Mouse (Mus musculus): ENCODE measurements at regions not wholly inside any gene's neighbourhood (a gene's known extent, or its start where the extent isn't known, plus 50 kb on each side); places are given as distances from the start of the nearest gene placed in this dataset.

DNA sequence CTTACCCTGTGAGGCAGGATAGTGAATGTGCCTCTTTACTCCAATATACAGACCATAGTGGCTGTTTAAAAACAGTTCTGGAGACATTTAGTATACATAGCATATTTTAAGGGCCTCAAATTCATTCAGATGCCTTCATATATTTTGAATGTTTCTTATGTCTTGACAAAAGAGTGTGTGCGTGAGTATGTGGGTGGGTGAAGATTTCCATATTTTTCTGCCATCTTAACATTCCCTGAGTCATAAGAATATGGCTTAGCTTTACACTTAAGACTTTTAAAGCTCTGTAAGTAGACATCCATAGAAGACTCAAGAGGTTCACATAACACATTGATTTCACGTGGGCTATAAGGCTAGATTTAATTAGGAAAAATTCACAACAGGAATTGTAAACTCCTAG is 81.3 kb upstream of the Mycbp2 start:
- ATAC-seq = no peak
- no peak overlapping the region for H3K4me2 ChIP-seq (ENCODE audit: low read length)
- no peak overlapping the region for H3K9ac ChIP-seq (replicated peaks; ENCODE audit: low read depth, low read length)
- no peaks in the 10 kb centered on the region for H3K27me3 ChIP-seq (replicated peaks; ENCODE audit: control insufficient read depth, insufficient read depth, low read length)
- H3K9me3 ChIP-seq (ENCODE audit: control insufficient read depth, low read length) = no peaks in the 10 kb centered on the region
- no peak overlapping the region for H3K4me3 ChIP-seq (replicated peaks; ENCODE audit: low read length)
- 98% methylated on average over 2 of the region's 2 CpGs for WGBS
- no peak overlapping the region for H3K27ac ChIP-seq (ENCODE audit: low read length)
- no peaks in the 10 kb centered on the region for H3K36me3 ChIP-seq (ENCODE audit: control insufficient read depth, insufficient read depth)
- H3K4me1 ChIP-seq (replicated peaks; ENCODE audit: control insufficient read depth, insufficient read depth, low read length) = no peaks in the 10 kb centered on the region

DNA sequence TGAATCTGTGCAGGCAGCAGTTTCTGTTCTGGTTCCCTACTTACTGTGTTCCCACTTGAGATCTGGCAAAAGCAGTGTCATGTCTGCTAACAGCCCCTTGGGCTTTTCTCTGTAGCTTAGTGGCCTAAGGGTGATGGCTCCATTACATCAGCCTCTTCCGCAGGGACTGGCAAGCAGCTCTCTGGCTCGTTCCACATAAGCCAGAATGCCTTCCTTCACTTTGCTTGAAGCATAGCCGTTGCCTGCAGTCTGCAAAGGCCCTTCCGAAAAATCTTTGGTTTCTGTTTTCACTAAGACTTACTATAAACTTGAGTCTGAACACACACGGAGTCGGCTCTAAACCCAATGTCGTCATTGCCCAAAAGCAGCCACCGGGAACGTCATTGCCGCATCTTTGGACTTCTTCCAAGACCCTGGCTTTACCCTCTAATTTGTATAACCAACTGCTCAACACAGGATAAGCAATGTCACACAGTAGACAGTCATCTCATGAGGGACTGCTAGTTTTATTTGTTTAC is 74.8 kb upstream of the Mycbp2 start:
- 49% methylated on average over 10 of the region's 10 CpGs for WGBS
- no peaks in the 10 kb centered on the region for H3K9me3 ChIP-seq (ENCODE audit: control insufficient read depth, low read length)
- no peak overlapping the region for H3K4me3 ChIP-seq (replicated peaks; ENCODE audit: low read length)
- H3K9ac ChIP-seq (replicated peaks; ENCODE audit: low read depth, low read length) = no peak overlapping the region
- H3K27me3 ChIP-seq (replicated peaks; ENCODE audit: control insufficient read depth, insufficient read depth, low read length) = no peaks in the 10 kb centered on the region
- no peaks in the 10 kb centered on the region for H3K36me3 ChIP-seq (ENCODE audit: control insufficient read depth, insufficient read depth)
- H3K4me1 ChIP-seq (replicated peaks; ENCODE audit: control insufficient read depth, insufficient read depth, low read length) = peaks cover 3% of the 10 kb centered on the region
- peak; percentile 55 for ATAC-seq
- no peak overlapping the region for H3K27ac ChIP-seq (ENCODE audit: low read length)
- no peak overlapping the region for H3K4me2 ChIP-seq (ENCODE audit: low read length)

DNA sequence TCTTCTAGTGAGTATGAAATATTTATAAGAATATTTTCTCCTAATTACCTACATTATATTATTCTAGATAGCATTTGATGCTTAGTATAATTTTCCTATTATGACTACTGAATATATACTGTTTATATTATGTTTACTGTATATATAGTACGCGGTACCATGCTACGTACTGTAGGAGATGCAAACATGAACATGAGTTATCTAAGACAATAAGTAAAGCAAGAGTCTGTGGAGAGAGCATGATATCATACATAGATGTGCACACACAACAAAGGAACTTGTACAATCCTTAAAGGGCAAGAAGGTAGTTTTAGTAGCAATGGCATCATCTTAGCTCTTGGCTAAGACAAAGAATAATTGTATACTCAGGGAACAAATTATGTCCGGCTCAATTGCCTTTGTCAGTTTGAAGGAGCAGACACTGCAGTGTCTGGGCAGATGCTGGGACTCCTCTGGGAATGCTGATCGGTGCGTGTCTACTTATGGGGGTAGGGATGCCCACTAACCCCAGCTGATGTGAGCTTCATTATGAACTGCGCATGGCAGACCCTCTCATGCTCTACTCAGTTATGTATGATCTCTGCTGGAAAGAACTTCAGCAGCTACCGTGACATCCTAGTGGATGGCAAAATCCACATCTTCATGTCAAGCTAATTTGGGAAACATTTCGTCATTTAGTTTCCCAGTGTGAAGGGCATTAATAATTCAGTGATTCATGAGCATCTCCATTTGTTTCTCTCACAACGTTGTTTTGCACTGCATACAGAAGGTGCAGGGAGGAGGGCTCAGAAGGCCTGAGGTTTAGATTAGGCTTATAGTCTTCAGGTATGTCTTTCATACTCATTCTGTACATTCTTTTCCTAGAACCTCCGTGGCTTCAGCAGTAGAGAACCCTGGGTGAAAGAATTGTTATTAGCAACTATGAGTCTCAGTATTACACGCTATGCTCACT is 70.8 kb upstream of the Mycbp2 start:
- H3K36me3 ChIP-seq (ENCODE audit: control insufficient read depth, insufficient read depth) = no peaks in the 10 kb centered on the region
- 66% methylated on average over 12 of the region's 12 CpGs for WGBS
- no peaks in the 10 kb centered on the region for H3K9me3 ChIP-seq (ENCODE audit: control insufficient read depth, low read length)
- no peak overlapping the region for H3K27ac ChIP-seq (ENCODE audit: low read length)
- H3K4me1 ChIP-seq (replicated peaks; ENCODE audit: control insufficient read depth, insufficient read depth, low read length) = peaks cover 3% of the 10 kb centered on the region
- no peak overlapping the region for H3K4me3 ChIP-seq (replicated peaks; ENCODE audit: low read length)
- H3K4me2 ChIP-seq (ENCODE audit: low read length) = no peak overlapping the region
- H3K27me3 ChIP-seq (replicated peaks; ENCODE audit: control insufficient read depth, insufficient read depth, low read length) = no peaks in the 10 kb centered on the region
- H3K9ac ChIP-seq (replicated peaks; ENCODE audit: low read depth, low read length) = no peak overlapping the region
- ATAC-seq = 0 out of 2 replicates have a peak, but pooled peaks have one; percentile 36

DNA sequence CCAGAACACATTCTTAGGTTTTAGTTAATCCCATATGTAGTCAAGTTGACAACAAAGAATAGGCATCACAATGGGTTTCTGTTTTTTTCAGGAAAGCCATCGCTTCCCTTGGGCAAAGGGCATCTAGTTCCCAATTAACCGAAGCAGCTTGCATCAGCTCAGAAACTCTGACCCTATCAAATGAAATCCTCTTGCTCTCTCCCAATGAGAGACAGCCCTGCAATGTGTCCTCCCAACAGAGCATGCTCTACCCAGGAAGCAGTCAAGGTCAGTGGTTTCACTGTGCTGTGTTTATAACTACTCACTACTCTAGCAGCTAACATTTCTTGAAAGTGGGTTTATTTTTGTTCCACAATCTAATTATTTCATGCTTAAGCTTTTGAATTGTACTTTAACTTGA is 58.0 kb upstream of the Mycbp2 start:
- H3K4me1 ChIP-seq (replicated peaks; ENCODE audit: control insufficient read depth, insufficient read depth, low read length) = no peaks in the 10 kb centered on the region
- no peaks in the 10 kb centered on the region for H3K9me3 ChIP-seq (ENCODE audit: control insufficient read depth, low read length)
- no peak overlapping the region for H3K4me3 ChIP-seq (replicated peaks; ENCODE audit: low read length)
- 71% methylated on average over 2 of the region's 2 CpGs for WGBS
- H3K27me3 ChIP-seq (replicated peaks; ENCODE audit: control insufficient read depth, insufficient read depth, low read length) = no peaks in the 10 kb centered on the region
- no peak for ATAC-seq
- no peaks in the 10 kb centered on the region for H3K36me3 ChIP-seq (ENCODE audit: control insufficient read depth, insufficient read depth)
- no peak overlapping the region for H3K27ac ChIP-seq (ENCODE audit: low read length)
- H3K9ac ChIP-seq (replicated peaks; ENCODE audit: low read depth, low read length) = no peak overlapping the region
- H3K4me2 ChIP-seq (ENCODE audit: low read length) = no peak overlapping the region

DNA sequence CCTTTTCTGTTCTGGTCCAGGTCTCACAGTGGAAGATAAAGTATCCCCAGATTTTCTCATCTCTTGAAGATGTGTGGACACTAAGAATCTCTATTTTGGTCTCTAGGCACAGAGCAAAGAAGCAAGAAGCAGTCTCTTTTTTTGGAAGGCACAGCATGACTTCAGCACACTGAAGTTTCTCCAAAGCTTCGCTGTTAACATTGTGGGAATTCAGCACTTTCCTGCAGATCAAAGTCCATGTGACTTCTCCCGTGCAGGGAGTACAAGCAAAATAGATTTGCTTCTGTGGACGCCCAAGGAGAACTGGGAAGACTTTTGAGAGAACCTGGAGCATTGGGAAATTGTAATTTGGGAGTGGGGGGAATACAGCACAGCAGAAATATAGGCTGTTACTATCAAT is 56.4 kb upstream of the Mycbp2 start:
- Histone ChIP-seq H3K36me3 (ENCODE audit: control insufficient read depth, insufficient read depth) (no peaks in the 10 kb centered on the region), H3K4me1 (replicated peaks; ENCODE audit: control insufficient read depth, insufficient read depth, low read length) (no peaks in the 10 kb centered on the region), H3K27ac (ENCODE audit: low read length) (no peak overlapping the region), H3K9me3 (ENCODE audit: control insufficient read depth, low read length) (no peaks in the 10 kb centered on the region), H3K9ac (replicated peaks; ENCODE audit: low read depth, low read length) (no peak overlapping the region), H3K27me3 (replicated peaks; ENCODE audit: control insufficient read depth, insufficient read depth, low read length) (no peaks in the 10 kb centered on the region), H3K4me2 (ENCODE audit: low read length) (no peak overlapping the region), H3K4me3 (replicated peaks; ENCODE audit: low read length) (no peak overlapping the region)
- no peak for ATAC-seq
- 78% methylated on average over 3 of the region's 3 CpGs for whole genome bisulfite sequencing

DNA sequence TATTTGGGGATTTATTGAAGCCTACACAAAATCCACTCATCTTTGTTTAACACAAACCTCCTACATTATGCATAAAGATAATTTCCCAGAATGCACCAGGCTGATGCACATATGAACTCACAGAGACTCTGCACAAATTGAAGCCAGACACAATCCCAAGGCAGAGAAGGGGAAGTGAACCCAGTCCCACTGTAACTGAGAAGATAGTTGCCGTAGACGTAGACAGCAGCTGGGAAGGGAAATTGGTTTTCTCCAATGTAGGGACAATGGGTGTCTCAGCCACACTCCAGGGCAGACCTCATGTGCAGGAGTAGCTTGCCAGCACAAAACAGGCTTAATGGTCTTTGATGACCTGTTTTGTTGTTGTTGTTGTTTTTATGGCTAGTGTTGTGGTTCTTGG is 55.4 kb upstream of the Mycbp2 start:
- Histone ChIP-seq H3K9me3 (ENCODE audit: control insufficient read depth, low read length) (no peaks in the 10 kb centered on the region), H3K27ac (ENCODE audit: low read length) (no peak overlapping the region), H3K27me3 (replicated peaks; ENCODE audit: control insufficient read depth, insufficient read depth, low read length) (no peaks in the 10 kb centered on the region), H3K9ac (replicated peaks; ENCODE audit: low read depth, low read length) (no peak overlapping the region), H3K4me1 (replicated peaks; ENCODE audit: control insufficient read depth, insufficient read depth, low read length) (no peaks in the 10 kb centered on the region), H3K4me3 (replicated peaks; ENCODE audit: low read length) (no peak overlapping the region), H3K36me3 (ENCODE audit: control insufficient read depth, insufficient read depth) (no peaks in the 10 kb centered on the region), H3K4me2 (ENCODE audit: low read length) (no peak overlapping the region)
- no peak for ATAC-seq
- 90% methylated on average over 2 of the region's 2 CpGs for WGBS

DNA sequence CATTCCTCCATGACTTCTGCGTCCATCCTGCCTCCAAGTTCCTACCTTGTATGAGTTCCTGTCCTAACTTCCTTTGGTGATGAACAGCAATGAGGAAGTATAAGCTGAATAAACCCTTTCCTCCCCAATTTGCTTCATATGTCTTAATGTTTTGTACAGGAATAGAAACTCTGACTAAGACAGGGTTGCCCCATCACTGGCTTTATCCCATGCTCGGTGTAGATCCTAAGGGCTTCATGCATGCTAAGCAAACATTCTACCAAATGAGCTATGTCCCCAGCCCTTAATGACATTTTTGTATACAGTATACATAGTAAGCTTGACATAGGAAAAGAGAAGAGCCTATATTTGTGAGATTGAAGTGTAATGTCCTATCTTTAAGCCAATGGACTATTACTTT is 54.7 kb upstream of the Mycbp2 start:
- Histone ChIP-seq H3K9me3 (ENCODE audit: control insufficient read depth, low read length) (no peaks in the 10 kb centered on the region), H3K27me3 (replicated peaks; ENCODE audit: control insufficient read depth, insufficient read depth, low read length) (no peaks in the 10 kb centered on the region), H3K4me1 (replicated peaks; ENCODE audit: control insufficient read depth, insufficient read depth, low read length) (no peaks in the 10 kb centered on the region), H3K4me2 (ENCODE audit: low read length) (no peak overlapping the region), H3K36me3 (ENCODE audit: control insufficient read depth, insufficient read depth) (no peaks in the 10 kb centered on the region), H3K4me3 (replicated peaks; ENCODE audit: low read length) (no peak overlapping the region), H3K27ac (ENCODE audit: low read length) (no peak overlapping the region), H3K9ac (replicated peaks; ENCODE audit: low read depth, low read length) (no peak overlapping the region)
- no peak for ATAC-seq
- WGBS = 93% methylated on average over 2 of the region's 2 CpGs

DNA sequence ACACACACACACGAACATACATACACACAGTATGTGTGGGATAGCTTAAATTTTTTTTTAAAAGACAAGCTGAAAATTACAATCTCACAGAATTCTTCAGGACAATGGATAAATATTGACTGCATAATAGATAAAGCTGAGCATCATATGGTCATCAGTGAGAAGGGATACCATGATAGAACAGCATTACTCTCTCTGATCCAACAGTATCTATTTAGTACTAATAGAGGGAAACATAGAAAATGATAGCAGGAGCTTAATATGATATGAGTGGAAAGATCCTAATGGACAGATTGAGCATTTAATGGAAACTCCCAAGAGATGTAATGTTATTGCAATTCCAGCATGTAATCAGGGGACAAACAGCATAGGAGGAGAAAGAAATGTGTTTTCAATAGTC is 51.8 kb upstream of the Mycbp2 start:
- H3K4me1 ChIP-seq (replicated peaks; ENCODE audit: control insufficient read depth, insufficient read depth, low read length) = no peaks in the 10 kb centered on the region
- H3K4me2 ChIP-seq (ENCODE audit: low read length) = no peak overlapping the region
- WGBS = 75% methylated on average over 1 of the region's 1 CpGs
- no peak overlapping the region for H3K4me3 ChIP-seq (replicated peaks; ENCODE audit: low read length)
- no peaks in the 10 kb centered on the region for H3K9me3 ChIP-seq (ENCODE audit: control insufficient read depth, low read length)
- H3K27me3 ChIP-seq (replicated peaks; ENCODE audit: control insufficient read depth, insufficient read depth, low read length) = no peaks in the 10 kb centered on the region
- no peaks in the 10 kb centered on the region for H3K36me3 ChIP-seq (ENCODE audit: control insufficient read depth, insufficient read depth)
- no peak overlapping the region for H3K9ac ChIP-seq (replicated peaks; ENCODE audit: low read depth, low read length)
- ATAC-seq = no peak
- no peak overlapping the region for H3K27ac ChIP-seq (ENCODE audit: low read length)
